Mouse (Mus musculus) left cerebral cortex, adult 8-10 months (tissue): ENCODE results near the gene Cavin1. TPM values are rescaled to one million over a fixed set of nuclear protein-coding genes. Genes with fewer than 3 reads are reported as not detected.
"Not testable (repeated sequence)": the region's sequence is repeated elsewhere in the genome, so short reads cannot be mapped to it uniquely, and the experiment has no call there.

Source experiments
- DNase-seq, 2 experiments: peaks; one replicate each; pipeline ENCODE4 v3.0.0; 2022; ENCODE audit warnings: low spot score in 2 of 2
- total RNA-seq, 4 experiments: library from RNA; stranded (reverse); gene quantifications; 2 replicates each; pipeline ENCODE4 v1.2.4; 2022

The Cavin1 gene
- 10 to 100 TPM; 18.7 to 20.9 (median 20.8) TPM for total RNA-seq

DNA sequence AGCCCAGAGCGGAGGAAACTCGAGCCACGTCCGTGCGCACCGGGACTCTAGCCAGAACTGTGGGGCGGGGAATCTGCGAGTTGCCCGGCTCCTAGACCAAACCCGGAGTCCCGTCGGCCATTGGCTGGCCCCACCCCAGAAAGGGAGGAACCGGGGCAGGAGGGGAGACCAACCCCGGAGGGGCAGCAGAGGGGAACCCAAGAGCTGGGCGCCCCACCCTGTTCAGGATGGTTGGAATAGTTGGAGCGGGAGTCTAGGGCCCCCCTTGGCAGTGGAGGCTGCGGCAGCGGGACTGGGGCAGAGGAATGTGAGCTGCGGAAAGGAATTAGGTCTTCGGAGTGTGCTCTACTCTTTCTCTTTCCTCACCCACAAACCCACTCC, at the start of gene Cavin1:
Cavin1 (minus strand) TSS at position 331 of the 381 bp plus-strand sequence.
- peak in 1 of 2 experiments; percentile 31 for DNase-seq

DNA sequence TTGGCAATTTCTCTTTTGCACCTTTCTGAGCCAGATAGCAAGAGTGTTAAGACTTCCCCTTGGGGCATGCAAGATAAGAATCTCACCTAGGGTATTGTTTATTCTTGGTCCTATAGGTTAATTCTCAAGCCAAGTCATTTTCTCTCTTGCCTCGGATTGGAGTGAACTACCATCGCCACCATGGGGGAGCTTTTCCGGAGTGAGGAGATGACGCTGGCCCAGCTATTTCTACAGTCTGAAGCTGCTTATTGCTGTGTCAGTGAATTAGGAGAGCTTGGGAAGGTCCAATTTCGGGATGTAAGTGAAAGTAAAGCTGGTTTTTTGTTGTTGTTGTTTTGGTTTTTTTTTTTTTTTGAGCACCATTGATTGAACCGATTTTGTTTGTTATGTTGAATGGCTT, 41.0 kb upstream of the Cavin1 start:
- DNase-seq, result no peak

DNA sequence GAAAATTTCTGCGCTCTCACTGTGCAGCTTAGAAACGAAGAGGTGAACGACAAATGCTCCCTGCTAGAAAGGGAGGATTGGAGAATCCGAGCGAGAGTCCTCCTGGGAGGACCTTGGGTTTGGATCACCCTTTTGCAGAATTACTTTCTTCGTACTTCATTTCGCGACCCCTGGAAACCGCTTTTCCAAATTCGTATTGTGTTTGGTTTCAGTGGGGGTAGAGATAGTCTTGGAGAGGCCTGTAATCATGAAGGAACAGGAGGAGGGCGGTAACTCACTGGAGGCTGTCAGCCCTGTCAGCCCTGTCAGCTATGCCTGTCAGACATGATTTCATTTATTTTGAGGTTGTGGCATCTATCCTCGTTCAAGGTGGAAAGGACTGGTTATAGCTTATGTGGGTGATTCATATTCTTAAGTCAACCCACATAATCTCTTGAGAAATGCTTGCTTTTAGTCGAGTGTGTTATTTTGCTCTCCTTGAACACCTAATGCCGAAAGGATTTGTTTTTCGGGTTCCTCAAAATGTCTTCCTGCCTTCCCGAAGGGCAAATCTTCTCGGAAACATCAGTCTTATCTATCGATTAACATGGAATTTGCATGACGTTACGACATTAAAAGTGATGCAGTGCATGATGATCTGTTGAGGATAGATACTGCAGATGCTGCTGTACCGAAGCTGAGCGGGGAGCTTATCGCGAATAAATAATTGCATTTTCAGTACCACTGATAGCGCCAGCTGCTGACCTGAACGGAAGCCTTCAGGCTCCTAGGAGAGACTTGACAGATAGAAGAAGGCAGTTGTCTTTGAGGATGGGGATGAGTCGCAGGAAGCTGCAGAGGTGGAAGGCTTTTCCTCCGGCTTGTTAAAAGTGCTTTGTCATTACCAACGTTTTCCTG, 39.4 kb upstream of the Cavin1 start:
- DNase-seq, result peak in 1 of 2 experiments; percentile 41

DNA sequence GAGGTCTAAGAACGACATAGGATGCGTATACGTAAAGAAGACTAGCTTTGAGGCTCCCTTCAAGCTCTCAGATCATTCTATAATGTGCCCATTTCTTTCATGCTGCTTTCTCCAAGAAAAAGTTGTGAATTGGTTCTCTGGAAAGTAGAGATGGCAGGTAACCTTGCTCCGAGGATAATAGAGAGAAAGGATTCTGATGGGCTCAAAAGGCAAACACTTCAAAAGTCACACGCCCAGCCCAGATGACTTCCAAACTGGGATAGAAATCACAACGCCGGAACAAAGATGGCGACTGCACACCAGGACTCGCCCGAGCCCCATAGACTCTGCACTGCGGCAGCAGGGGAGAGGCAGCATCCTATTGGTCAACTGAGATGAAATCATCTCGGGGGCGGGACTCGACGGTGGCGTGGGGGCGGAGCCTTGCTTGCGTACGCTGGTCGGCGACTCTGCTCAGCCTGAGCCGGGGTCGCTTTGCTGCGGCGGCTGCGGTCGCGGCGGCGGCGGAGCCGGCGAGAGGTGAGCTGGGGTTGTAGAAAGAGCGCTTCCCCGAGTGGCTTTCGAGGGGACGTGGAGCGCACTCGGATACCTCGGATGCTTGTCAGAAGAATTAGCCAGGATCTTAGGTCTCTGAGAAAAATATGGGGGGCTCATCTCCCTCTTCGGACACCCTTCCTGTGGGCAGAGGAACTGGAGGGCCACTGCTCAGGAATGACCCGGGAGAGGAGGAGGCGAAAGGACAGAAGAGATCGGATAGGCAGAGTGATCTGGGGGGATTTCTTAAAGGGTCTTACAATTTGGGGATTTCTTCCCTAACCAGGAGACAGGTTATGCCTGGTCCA, 38.6 kb upstream of the Cavin1 start, which contains the start of gene Atp6v0a1:
Atp6v0a1 (plus strand) TSS at position 407 of the 842 bp plus-strand sequence.
- peak; percentile 90 to 97 for DNase-seq

DNA sequence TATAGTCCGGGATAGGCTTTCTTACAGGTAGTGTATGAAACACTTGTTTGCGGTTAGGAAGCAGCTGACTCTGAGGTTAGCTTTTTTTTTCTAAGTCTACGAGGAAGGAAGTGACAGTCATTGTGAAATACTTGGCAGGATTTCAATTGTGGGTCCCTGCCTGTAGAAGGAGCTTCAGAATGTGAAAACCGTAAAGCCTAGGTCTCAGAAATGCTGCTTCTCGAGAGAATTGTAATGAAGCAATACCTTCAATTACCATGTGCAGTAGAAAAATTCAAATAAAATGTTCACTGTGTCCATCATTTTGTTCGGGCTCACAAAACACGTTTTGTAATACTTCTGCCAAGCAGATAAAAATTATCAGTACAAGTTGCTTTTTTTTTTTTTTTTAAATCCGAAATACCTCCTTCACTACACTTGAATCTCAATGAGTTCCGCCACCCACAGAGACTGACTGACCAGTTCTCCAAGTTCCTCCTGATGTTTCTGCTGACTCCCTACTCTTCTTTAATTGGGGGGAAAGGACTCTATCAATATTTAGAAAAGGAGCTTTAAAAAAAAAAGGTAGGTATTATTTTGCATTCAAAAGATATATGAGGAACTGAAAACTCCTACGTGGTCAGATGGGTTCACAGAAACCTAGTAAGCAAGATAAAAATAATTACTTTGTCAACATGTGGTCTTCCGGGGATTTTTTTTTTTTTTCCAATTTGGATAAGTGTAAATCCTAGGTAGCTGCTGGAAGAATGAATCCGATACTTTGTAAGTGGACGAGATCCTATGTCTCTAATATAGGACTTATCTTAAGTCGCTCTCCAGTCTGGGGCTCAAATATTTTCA, 37.7 kb upstream of the Cavin1 start:
- no peak for DNase-seq

DNA sequence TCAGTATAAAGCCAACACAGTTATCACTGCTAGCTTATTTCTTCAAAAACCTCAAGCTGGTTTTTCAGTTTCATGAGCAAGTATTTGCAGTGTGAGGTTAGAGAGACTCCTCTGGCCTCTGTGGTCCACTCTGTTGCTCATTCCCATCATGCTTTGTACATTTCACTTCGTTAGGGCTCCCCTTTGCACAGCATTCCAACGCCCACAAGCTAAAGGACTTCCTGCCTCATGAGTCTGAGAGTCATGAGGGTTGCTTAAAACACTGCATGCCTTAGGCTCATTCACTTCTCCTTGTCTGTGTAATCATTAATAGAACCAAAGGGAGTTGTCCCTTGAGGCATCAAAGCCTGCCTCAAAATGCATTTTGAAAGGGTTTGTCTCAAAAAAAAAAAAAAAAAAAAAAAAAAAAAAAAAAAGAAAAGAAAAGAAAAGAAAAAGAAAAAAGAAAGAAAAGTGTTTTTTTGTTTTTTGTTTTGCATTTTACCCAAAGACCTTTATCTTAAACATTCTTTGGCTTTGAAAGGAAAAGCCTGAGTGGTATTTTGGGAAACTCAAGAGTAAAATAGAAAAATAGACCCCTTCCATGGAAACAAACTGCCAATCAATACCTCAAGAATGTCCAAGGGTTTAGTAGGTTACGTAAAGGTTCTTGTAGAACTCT, 32.5 kb upstream of the Cavin1 start:
- no peak for DNase-seq

DNA sequence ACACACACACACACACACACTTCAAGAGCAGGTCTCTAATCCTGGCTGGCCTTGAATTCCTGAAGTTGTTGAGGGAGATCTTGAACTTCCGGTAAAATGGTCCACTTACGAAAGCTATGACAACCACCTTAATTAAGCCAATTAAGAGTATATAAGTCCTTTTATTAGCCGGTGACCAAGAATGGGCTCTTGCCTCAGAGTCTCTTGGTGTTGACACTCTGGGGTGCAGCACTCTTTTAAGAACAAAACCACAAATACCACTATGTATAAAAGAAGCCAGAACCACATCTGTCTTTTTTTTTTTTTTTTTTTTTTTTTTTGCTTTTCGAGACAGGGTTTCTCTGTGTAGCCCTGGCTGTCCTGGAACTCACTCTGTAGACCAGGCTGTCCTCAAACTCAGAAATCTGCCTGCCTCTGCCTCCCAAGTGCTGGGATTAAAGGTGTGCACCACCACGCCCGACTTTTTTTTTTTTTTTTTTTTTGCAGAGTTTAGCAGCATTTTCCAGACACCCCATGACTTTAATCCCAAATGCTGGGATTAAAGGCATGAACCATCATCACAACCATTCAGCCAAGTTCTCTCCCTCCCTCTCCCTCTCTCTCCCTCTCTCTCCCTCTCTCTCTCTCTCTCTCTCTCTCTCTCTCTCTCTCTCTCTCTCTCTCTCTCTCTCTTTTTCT, 31.3 kb upstream of the Cavin1 start:
- not testable (repeated sequence) for DNase-seq

DNA sequence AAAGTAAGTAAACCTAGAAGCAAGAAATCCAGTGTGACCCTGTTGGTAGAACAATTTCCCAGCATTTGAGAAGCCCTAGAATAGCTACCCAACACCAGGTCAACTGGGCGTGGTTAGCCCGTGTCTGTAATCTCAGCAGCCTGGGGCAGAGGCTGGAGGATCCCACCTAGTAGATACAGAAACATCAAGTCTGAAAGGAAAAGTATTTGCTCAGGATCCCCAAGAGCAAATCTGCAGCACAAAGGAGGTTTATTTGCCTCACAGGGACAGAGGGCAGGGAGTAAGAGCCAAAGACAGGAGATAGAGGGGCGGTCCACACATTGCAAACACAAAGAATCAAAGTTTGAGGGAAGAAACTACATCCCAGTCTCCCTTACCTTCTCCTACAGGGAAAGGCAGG, 28.6 kb upstream of the Cavin1 start:
- no peak for DNase-seq

DNA sequence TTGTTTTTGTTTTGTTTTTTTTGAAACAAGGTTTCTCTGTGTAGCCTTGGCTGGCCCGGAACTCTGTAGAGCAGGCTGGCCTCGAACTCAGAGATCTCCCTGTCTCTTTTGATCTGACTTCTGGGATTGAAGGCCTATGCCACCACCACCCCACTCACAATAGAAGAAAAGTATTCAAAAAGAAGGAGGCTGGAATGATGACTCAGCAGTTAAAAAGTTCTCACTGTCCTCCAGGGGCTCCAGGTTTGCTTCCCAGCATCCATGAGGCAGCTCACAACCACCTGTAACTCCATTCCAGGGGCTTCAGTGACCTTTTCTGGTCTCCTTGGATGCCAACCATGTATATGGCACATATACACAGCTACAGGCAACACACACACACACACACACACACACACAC, 28.1 kb upstream of the Cavin1 start:
- no peak for DNase-seq

DNA sequence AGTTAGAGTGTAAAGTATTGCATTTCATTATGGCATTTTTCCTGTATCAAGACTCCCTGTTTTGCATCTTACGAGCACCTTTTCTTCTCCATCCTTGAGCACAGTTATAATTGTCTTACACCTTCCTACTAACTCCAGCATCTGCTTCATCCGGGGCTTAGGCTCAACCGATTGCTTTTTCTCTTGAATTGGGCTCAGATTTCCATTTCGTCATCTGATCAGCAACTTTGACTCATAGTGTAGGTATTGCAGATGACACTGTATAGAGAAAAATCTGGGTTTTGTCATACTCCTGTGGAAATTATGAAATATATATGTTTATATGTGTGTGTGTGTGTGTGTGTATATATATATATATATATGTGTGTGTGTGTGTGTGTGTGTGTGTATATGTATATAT, 25.8 kb upstream of the Cavin1 start:
- DNase-seq, result no peak

DNA sequence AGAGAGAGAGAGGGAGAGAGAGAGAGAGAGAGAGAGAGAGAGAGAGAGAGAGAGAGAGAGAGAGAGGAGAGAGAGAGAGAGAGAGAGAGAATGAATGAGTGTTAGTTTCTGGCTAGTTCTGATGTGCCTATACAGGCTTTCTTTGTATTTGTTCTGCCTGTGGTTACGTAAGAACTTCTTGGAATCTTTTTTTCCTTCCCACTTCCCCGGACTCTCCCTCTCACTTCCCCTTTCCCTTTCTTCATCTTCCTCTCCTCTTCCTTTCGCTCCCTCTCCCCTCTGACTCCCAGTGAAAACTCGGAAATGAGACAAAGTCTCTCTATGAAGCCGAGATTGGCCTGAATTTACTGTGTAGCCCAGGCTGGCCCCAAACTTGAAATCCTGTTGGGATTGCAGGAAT, 24.0 kb upstream of the Cavin1 start:
- DNase-seq, result no peak

DNA sequence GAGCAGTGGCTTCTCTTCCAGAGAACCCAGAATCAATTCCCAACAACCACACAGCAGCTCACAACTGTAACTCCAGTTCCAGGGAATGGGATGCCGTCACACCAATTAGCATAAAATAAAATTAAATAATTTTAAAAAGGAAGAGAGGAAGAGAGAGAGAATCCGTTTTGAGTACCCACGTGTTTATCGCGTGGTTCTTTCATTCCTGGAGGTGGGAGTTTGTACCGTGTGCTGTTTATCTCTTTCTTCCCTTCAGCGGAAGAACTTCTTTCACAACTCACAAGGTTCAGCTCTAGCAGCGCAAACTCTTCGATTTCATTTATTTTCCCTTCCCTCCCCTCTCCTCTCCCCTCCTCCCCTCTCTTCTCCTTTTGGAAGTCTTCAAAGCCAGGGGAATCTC, 23.5 kb upstream of the Cavin1 start:
- no peak for DNase-seq

DNA sequence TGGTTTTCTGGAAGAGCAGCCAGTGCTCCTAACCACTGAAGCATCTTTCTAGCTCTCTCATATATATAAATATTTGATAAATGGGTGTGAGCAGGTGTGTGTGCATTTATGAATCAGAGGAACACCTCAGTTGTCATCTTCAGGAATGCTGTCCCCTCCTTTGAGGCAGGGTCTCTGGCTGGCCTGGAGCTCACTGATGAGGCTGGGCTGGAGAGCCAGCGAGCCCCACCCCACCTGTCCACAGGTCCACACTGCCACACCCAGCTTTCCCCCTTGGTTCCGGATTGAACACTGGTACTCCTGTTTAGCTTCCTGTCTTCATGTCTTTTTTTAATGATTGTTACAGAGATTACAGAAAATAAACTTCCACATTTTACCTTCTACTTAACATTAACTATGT, 22.8 kb upstream of the Cavin1 start:
- no peak for DNase-seq

DNA sequence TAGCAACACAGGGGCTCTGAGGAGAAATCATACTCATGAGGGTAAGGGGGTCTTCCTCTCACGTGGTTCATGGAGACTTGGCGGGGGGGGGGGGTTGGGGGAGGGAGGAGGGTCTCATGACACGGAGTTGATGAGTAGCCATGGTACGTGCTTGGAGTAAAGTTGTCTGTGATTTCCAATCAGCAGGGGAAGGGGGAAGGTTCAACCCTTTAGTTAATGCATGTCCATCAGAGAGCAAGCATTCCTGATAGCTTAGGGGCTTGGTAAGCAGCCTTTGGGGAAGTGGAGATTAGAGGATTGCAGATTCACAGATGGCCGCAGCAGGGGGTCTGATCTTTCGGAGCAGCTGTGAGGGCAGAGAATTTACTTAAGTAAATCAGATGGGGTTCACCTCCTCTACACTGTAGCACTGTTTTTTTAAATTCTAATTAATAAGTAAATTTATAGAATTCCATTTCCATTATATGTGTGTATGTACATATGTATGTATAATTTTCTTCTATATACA, 20.4 kb upstream of the Cavin1 start:
- DNase-seq, result no peak

DNA sequence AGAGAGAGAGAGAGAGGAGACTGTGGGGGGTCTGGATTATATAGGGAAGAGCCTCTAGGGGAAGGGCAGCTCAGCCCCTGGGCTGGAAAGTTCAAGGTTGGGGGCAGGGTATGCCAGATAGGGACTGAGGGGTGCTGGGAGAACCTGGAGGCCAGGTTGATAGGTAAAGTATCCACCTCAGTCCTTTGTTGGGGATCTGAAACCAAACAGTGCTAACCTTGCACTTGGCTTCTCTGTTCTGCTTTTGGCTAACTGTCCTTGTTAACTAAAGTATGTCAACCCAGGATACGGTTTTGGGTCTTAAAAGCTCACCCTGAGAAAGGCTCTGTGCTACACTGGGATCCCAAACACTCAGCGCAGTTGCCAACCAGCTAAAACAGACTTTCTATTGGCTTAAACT, 19.0 kb upstream of the Cavin1 start:
- DNase-seq, result no peak

DNA sequence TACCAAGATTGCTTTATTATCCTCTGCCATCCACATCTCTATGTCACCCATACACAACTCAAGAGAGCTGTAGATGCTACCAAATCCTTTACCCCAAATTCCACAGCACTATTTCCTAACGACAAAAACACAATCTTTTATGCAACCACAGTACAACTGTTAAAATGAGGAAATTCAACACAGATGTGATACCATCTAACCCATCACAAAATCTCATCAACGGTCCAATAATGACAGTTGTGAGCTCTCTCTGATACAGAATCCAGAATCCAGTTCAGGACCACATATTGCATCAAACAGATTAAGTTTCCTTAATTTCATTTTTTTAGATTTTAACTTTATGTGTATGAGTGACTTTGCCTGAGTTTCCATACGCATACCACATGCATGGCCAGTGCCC, 18.0 kb upstream of the Cavin1 start:
- DNase-seq, result no peak

DNA sequence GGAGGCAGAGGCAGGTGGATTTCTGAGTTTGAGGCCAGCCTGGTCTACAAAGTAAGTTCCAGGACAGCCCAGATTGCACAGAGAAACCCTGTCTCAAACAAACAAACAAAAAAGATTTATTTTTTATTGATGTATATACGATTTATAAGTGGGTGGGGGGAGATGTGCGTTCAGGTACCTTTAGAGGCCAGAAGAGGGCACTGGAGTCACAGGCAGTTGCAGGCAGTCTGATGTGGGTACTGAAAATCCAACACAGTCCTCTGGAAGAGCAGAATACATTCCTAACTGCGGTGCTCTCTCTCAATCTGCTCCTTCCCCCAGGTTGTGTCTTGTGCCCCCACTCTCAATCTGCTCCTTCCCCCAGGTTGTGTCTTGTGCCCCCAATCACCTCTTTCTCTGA, 14.9 kb upstream of the Cavin1 start:
- no peak for DNase-seq

DNA sequence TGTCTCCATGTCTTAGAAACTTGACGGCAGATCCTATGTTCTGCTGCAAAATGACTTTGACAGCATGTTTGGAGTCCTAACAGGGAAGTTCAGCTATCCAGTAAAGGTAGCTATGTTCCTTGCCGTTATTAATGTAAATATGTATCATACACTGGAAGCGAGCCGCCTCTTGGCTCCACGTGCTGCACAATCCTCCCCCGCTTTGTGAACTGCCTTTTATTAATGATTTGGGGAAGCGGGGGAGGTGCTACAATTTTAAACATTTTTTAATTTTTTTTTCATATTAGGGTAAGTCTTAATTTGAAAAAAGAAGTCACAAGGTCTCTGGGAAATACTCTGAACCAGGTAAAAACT, 13.1 kb upstream of the Cavin1 start:
- DNase-seq, result no peak

DNA sequence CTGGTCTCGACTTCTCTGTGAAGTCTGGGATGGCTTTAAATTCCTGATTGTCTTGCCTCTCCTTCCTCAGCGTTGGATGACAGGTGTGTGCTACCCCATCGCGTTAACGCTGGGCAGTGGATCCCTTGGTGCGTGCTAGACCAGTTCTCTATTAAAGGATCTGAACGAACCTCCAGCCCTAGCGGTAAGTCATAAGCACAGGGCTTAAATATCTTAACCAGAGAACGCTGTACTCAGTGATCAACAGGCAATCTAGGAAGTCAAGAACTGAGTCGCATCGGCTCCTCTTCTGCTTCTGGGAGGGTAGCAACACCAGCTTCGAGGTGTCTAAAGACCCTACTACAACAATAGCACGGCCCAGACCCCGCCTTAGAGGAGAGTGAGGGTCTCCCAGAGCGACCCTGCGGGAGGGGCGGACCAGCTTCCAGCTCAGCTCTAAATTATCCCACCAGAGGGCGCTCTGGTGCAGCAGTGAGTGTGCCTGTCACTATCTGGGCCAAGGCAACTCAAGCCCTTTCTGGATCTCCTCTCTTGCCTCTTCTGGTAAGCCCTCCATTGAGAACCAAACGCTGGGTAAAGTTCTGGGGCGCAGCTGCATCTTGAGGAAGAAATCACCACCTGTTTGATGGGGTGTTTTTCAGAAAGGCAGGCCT, 12.6 kb upstream of the Cavin1 start:
- no peak for DNase-seq

DNA sequence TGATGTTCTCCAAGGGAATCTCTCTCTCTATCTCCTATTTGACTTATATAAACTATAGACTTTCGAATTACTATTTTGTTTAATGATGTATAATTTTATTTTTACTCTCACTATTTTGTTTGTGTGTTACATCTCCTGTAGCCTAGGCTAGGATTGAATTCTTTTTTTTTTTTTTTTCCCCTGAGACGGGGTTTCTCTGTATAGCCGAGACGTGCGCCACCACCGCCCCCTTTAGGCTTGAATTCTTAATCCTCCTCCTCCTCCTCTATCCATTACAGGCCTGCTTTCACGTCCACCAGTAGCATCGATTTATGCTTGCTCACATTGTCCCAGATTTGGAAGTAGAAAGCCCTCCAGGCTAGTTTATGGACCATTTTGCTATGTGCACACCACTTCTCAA, 11.4 kb upstream of the Cavin1 start:
- no peak for DNase-seq
